Mouse (Mus musculus): ENCODE data around the gene Anapc5.
A peak's percentile ranks its signal among the peaks of the same experiment; 100 is the strongest.

Anapc5 gene

DNA sequence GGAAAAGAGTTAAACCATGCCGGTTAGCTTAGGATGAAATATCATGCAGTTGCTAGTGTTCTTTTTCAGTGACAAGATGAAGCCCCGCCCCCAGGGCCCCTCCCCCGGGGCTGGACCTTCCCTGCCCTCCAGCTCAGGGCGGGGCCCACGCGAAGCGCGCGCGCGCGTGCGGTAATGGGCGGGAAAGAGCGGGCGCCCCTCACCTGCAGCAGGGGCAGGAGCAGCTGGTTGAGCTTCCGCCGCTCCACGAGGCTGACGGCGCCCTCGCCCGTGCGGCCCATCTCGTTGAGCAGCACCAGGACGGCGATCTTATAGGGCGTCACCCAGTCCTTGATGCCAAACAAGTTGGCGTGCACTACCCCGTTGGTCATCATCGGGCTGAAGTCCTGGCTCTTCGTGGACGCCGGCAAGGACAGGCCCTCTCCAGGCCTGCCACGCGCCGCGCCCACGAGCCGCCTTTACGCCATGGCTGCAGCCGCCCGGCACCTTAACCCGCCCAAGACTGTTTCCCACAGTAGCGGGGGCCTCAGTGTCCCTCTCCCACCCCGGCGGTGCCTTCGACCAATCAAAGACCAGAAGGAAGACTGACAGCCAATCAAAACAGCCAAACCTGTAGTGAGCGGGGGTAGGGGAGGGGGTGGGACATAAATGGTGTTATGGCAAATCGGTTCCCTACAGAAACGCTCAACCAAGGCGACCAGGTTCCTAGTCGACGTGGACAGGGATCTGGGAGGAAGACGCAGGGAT lies at the start of gene Anapc5:
Anapc5 (minus strand) TSS at position 563 of the 747 bp plus-strand sequence.
- peak; percentile 99 for DNase-seq (ENCODE audit: low read depth, low spot score)

GRCm38 (mm10) chr5:122863053-122863452 lies 41.9 kb upstream of the Anapc5 start:
- no peak for DNase-seq (ENCODE audit: low read depth, low spot score)

- DNase-seq (ENCODE audit: low read depth, low spot score): no peak
Observed at GRCm38 (mm10) chr5:122855858-122856257, 34.7 kb upstream of the Anapc5 start.

GRCm38 (mm10) chr5:122852611-122853010 lies 31.5 kb upstream of the Anapc5 start:
- DNase-seq (ENCODE audit: low read depth, low spot score): no peak

DNA sequence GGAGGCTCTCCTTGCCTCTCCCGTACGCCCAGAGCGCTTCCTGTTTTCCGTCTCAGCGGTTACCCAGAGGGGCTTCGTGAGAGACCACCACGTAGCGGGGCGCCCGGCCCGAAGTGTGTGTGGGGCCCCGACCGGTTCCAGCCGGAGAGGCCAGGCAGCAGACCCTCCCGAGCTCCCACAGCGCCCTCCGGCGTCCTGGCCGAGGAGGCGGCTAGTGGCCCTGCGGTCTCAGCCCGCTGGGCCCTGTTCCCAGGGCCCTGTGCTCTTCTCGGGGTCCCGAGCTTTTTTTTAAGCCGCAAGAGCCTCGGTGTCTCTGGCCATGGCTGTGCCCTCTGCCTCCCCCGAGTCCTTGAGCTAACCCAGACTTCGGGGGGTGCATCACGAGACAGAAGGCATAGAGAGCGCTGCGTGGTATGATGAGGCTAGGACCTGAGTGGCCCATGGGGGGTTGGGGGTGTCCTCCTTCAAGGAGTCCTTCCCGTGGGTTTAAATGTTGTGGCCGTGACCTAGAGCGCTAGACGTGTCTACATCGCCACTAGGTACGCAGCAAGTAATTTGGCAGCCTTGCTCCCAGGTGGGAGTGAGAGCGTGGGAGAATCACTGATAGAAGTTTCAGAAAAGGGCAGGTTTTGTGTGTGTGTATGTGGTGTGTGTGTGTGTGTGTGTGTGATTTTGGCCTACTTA lies 29.3 kb upstream of the Anapc5 start:
- DNase-seq (ENCODE audit: low read depth, low spot score): no peak

DNA sequence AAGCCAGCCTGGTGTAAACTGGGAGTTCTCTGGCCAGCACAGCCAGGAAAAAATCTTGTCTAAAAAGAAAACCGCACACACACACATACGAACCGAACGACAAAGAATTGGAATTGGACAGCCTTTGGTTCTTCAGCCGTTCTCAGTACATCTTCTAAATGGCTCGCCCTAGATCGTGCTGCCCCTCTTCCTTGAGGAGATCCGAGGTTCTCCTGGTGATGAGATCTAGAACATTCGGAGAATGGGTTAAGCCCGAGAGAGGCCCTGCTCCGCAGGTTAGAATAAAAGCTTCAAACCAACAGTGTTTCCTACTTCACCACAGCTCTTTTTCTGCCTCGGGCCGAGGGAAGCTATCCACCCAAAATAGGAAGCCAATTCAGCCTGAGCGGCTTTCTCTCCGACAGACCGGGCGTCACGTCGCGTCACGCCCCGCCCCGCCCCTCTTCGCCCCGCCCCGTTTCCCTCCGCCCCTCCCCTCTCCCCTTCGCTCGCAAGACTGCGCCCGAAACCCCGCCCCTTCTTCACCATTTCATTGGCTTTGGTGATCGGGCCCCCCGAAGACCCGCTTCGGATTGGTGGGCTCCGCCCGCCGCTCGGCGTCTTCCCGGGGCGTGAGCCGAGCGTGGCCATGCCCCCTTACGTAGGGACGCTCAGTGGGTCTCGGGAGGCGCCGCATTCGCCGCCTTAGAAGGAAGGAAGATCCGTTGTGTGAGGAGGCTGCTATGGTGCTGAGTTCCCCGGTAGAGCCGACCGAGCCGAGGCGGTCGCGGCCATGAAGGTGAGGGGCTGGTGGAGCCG lies 28.6 kb upstream of the Anapc5 start, which contains the start of gene Rnf34:
Rnf34 (plus strand) TSS at position 528 of the 798 bp plus-strand sequence.
- peak; percentile 98 for DNase-seq (ENCODE audit: low read depth, low spot score)

DNA sequence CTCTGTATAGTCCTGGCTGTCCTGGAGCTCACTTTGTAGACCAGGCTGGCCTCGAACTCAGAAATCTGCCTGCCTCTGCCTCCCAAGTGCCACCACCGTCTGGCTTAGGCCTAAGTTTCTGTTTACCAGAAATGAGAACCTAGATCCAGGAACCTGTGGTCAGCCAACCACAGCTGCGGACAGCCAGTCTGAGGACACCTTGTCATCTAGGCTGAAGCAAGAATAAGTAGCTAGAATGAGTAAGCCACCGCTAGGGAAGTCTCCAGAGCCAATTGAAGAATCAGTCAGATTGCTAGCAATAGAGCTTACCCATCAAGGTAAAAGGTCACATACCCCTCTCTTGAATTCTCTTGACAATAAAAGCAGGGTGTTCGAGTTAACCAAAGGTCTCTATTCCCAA lies 22.7 kb upstream of the Anapc5 start:
- DNase-seq (ENCODE audit: low read depth, low spot score): no peak

DNA sequence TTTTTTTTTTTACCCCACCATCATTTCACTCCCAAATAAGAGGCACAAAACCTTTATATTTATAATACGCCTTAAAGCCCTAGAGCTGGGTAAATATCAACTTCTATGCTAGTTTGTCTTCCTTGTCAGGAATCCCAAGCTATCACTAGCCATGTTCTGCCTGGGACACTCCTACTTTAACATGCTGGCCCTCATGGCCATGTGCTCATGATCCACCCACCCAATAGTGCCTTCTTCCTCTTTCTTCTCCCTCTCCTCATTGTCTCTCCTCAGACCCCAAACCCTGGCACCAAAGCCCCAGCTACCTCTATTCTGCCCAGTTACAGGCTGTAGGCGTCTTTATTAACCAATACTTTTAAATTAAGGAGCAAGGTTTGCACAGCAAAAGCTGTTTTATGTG lies 20.0 kb upstream of the Anapc5 start:
- no peak for DNase-seq (ENCODE audit: low read depth, low spot score)

GRCm38 (mm10) chr5:122832996-122833395 lies 11.9 kb upstream of the Anapc5 start:
- peak; percentile 47 for DNase-seq (ENCODE audit: low read depth, low spot score)

GRCm38 (mm10) chr5:122832536-122832935 lies 11.4 kb upstream of the Anapc5 start:
- no peak for DNase-seq (ENCODE audit: low read depth, low spot score)

DNA sequence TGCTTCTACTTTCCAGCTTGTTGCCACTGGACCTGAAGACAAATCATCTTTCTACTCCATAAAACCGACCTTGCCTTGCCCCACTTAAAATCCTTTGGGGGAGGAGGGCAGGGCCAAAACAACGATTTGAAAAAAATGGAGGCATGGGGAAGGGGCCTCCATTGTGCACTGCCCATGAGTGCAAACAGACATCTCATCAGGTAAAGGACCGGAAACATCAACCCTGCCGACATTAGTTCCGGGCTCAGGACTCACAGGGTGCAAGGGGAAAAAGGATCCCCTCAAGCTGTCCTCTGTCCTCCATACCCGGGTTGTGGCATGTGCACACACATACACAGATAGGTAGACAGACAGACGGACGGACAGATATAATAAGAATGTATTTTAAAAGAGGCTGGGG lies 4.0 kb upstream of the Anapc5 start:
- peak; percentile 95 for DNase-seq (ENCODE audit: low read depth, low spot score)

DNA sequence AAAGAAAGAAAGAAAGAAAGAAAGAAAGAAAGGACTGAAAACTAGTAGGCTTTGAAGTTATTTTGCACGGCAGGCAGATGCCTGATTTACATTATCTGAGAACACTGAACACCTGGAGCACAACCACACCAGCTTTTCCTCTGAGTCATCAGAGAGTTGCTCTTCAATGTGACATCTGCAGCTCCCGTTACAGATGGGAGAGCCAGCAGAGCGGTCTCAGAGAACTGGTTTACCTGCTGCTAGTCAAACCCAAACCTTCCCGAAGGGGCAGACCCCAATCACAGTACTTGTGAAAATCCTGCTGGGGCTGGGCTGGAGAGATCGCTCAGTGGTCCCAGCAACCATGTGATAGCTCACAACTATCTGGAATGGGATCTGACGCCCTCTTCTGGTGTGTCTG lies 3.3 kb upstream of the Anapc5 start:
- DNase-seq (ENCODE audit: low read depth, low spot score): peak; percentile 59

DNA sequence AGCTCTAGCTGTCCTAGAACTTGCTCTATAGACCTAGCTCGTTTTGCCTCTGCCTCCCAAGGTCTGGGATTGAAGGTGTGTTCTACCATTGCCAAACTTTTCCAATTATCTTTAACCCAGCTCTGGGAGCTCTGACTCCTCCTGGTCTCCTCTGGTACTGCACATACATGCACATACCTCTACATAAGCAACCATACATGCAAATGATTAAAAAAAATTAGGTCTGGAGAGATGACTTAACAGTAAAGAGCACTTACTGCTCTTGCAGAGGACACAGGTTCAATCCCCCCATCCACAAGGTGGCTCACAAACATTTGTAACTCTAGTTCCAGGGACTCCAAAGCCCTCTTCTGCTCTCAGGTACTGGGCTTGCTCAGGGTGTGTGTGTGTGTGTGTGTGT lies 2.8 kb upstream of the Anapc5 start:
- peak; percentile 82 for DNase-seq (ENCODE audit: low read depth, low spot score)

GRCm38 (mm10) chr5:122822441-122822840 lies 1.3 kb upstream of the Anapc5 start:
- no peak for DNase-seq (ENCODE audit: low read depth, low spot score)

- DNase-seq (ENCODE audit: low read depth, low spot score): no peak
Observed at GRCm38 (mm10) chr5:122821524-122821885, 366 bp upstream of the Anapc5 start.

DNA sequence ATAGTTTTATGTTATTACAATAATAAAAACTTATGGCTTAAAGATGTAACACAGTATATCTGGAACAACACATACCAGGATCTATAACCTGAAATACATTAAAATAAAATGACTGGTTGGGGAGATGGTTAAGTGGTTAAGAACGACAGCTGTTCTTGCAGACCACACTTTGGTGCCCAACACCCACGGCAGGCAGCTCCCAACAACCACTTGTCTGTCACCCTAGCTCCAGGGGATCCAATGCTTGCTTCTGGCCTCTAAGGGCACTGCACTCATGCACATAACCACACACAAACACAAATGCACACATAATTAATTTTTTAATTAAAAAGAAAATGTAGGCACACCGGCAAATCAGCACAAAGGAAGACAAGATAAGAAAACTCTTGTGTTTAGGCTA lies 8.4 kb downstream of the Anapc5 start:
- no peak for DNase-seq (ENCODE audit: low read depth, low spot score)

DNA sequence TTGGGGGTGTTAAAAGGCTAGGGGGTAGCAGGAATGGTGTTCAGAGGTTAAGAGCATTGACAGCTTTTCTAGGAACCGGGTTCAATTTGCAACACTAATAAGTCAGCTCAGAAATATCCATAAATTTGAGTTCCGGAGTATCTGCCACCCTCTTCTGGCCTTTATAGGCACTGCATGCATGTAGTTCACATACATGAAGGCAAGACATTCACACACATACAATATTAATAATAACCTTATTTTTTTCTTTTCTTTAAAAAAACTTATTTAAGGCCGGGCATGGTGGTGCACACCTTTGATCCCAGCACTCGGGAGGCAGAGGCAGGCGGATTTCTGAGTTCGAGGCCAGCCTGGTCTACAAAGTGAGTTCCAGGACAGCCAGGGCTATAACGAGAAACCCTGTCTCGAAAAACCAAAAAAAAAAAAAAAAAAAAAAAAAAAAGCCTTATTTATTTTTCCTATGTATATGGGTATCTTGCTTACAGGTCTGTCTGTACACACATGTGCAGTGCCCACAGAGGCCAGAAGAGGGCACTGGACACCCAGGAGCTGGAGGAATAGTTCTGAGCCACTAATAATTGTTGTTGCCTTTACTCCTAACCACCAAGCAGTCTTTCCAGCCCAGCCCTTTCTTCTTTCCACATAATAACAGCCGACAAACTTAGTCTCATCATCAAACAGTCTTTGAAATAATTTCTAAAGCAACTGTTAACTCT lies 9.6 kb downstream of the Anapc5 start:
- DNase-seq (ENCODE audit: low read depth, low spot score): peak; percentile 81

- DNase-seq (ENCODE audit: low read depth, low spot score): peak; percentile 35
Observed at GRCm38 (mm10) chr5:122805503-122805902, 15.6 kb downstream of the Anapc5 start.

DNA sequence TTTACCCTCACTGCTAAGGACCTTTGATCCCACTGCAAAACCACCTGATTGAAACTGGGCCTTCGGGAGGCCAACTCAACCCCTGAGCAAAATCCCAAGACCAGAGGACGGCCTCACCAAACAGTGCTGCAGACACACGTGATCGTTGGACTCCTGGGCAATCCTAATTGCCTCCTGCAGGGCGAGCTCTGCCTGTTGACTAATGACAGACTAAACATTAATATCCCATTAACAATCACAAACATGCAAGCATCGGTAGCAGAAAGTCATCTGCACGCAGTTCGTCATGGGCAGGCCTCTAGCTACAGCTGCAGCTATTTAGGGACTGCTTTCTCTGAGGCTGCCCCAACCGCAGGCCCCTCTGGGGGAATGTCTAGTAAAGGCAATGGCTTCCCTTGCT lies 18.4 kb downstream of the Anapc5 start:
- DNase-seq (ENCODE audit: low read depth, low spot score): no peak

- DNase-seq (ENCODE audit: low read depth, low spot score): no peak
Observed at GRCm38 (mm10) chr5:122801684-122802083, 19.5 kb downstream of the Anapc5 start.

- no peak for DNase-seq (ENCODE audit: low read depth, low spot score)
Observed at GRCm38 (mm10) chr5:122800345-122801010, 20.7 kb downstream of the Anapc5 start.

Data from R1 (cell line).